Mouse (Mus musculus) WW6 (cell line): ENCODE measurements around the gene Baz2b.

Experiments
- DNase-seq: peaks from one replicate; pipeline ENCODE4 v3.0.0-alpha.2; 2013; ENCODE audit warnings: low read depth, low spot score

Baz2b gene

GRCm38 (mm10) chr2:59958543-59958942 lies 251.1 kb downstream of the Baz2b start:
- no peak for DNase-seq

GRCm38 (mm10) chr2:59955916-59956315 lies 253.7 kb downstream of the Baz2b start:
- DNase-seq = no peak

GRCm38 (mm10) chr2:59954791-59955190 lies 254.8 kb downstream of the Baz2b start:
- DNase-seq = no peak

- no peak for DNase-seq
These were observed 257.2 kb downstream of the Baz2b start for GRCm38 (mm10) chr2:59952286-59953014.

GRCm38 (mm10) chr2:59951706-59952105 lies 257.9 kb downstream of the Baz2b start:
- DNase-seq = no peak

GRCm38 (mm10) chr2:59951127-59951526 lies 258.5 kb downstream of the Baz2b start:
- no peak for DNase-seq

GRCm38 (mm10) chr2:59936296-59936695 lies 273.3 kb downstream of the Baz2b start:
- no peak for DNase-seq

- no peak for DNase-seq
These were observed 276.5 kb downstream of the Baz2b start for GRCm38 (mm10) chr2:59933129-59933528.

GRCm38 (mm10) chr2:59932244-59932643 lies 277.4 kb downstream of the Baz2b start:
- no peak for DNase-seq

GRCm38 (mm10) chr2:59913610-59914009 lies 296.0 kb downstream of the Baz2b start:
- DNase-seq = no peak

- DNase-seq = no peak
These were observed 301.6 kb downstream of the Baz2b start for GRCm38 (mm10) chr2:59908048-59908447.

- no peak for DNase-seq
These were observed 305.6 kb downstream of the Baz2b start for GRCm38 (mm10) chr2:59904007-59904406.

- no peak for DNase-seq
These were observed 311.0 kb downstream of the Baz2b start for GRCm38 (mm10) chr2:59898666-59899065.

- DNase-seq = no peak
These were observed 311.5 kb downstream of the Baz2b start for GRCm38 (mm10) chr2:59898105-59898504.

- DNase-seq = no peak
These were observed 312.8 kb downstream of the Baz2b start for GRCm38 (mm10) chr2:59896837-59897236.

GRCm38 (mm10) chr2:59896400-59896799 lies 313.2 kb downstream of the Baz2b start:
- no peak for DNase-seq

- no peak for DNase-seq
These were observed 319.9 kb downstream of the Baz2b start for GRCm38 (mm10) chr2:59889699-59890098.

GRCm38 (mm10) chr2:59882742-59883281 lies 326.8 kb downstream of the Baz2b start:
- DNase-seq = no peak

GRCm38 (mm10) chr2:59881831-59882741 lies 327.6 kb downstream of the Baz2b start, which contains the start of gene Wdsub1:
TSS of gene Wdsub1 (minus strand) at chr2:59882591.
- peak; percentile 83 for DNase-seq

- no peak for DNase-seq
These were observed 328.2 kb downstream of the Baz2b start for GRCm38 (mm10) chr2:59881404-59881803.

- DNase-seq = peak; percentile 20
These were observed 331.4 kb downstream of the Baz2b start for GRCm38 (mm10) chr2:59878221-59878620.

GRCm38 (mm10) chr2:59877335-59877734 lies 332.3 kb downstream of the Baz2b start:
- no peak for DNase-seq
